Mouse (Mus musculus) gastrocnemius, postnatal 36 days (tissue): Measurements from ENCODE around the gene Cdk5r1. TPM values are rescaled to one million over a fixed set of nuclear protein-coding genes. Genes with fewer than 3 reads are reported as not detected.
"Not testable (repeated sequence)": the region's sequence is repeated elsewhere in the genome, so short reads cannot be mapped to it uniquely, and the experiment has no call there.

Experiments
- DNase-seq, 2 experiments: peaks; one replicate each; pipeline ENCODE4 v3.0.0; 2022
- intact Hi-C: fragments of 180-260 bp; cut with DNase I; formaldehyde crosslinking; loops from one replicate; pipeline ENCODE4 v1.15.1; 2025
- long read RNA-seq, 2 experiments: library from polyadenylated mRNA; stranded (forward); transcript quantifications; one replicate each; pipeline ENCODE4 v2.0.0; 2021
- total RNA-seq, 2 experiments: library from RNA; stranded (reverse); gene quantifications; 2 replicates each; pipeline ENCODE4 v1.2.3; 2021

Cdk5r1 gene
- total RNA-seq, result under 1 TPM; 0.47 to 0.89 TPM
- long read RNA-seq, experiment 1, result 0 reads
- long read RNA-seq, experiment 2, result 0 reads

DNA sequence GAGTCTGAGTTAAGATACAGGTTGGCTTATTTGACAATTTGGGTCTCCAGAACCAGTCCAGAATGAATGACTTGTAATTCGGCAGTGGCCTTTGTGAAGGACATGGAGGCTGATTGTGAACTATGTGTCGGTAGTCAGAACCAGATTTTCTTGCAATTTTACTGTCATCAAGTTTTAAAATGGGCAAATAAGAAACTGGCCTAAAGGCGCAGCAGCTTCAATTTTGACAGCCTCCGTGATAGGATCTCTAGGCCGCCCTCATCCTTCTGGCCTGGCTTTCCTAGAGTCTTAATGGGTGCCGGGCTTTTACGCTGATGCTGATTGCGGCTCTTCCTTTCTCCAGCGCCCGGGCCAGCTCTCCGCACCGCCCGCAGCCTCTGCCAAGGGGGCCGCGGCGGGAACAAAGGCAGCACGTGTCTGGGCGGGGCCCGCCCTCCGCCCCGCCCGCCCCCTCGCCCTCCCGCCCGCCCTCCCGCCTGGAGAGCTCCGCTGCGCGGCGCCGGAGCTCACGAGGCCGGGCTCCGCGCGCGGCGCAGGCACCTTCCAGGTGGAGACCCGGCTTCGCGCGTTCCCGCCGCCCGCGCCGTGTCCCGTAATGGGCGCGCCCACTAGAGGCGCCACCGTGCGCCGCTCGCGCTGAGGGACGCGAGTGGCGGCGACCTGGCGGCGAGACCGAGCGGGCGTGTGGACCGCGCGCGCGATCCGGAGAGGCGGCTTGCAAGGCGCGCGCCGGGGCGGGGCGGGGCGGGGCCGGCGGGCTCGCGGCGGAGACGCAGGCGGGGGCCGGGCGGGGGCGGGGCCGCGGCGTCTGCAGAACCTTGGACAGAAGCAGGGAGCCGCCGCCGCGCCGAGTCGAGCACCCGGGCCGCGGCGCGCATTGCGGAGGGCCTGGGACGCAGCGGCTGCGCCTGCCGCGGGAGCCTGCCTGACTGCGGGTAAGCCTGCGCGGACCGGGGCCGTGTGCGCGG is at the start of gene Cdk5r1:
TSS of gene Cdk5r1 (plus strand) at position 802 of the 968 bp plus-strand sequence.
- intact Hi-C loops, result loop anchor here (5.0 kb wide), 1 partner anchor 196 kb away; no protein-coding TSS in a partner anchor
- DNase-seq, result peak; percentile 57 to 75

DNA sequence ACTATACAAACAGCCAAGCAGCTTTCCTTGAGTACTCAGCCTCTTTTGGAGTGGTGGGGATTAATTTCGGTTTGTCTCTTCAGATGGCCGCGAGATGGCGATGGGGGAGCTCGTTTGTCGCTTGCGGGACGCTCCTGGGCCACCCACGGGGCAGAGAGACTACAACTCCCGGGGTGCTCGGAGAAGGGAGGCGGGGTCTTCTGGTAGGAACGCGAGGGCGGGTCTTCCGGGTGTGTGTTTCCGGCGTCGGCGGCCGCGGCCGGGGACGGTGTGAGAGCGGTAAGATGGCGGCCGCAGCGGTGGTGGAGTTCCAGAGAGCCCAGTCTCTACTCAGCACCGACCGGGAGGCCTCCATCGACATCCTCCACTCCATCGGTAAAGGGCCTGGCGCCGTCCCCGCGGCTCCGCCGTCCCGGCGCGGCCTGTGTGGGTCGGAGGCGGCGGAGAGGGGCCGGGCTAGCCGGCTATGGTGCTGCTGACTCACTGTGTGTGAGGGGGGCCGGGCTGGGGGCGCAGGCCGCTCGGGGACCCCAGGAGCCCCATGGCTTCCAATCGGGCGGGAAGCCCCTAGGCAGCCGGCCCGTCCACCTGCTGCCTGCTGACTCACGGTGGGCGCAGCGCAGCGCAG is 48.3 kb upstream of the Cdk5r1 start, which contains the start of gene Psmd11:
TSS of gene Psmd11 (plus strand) at position 235 of the 628 bp plus-strand sequence.
- intact Hi-C loops, result loop anchor here (5.0 kb wide), 2 partner anchors 44 to 244 kb away; no protein-coding TSS in a partner anchor
- DNase-seq, result peak; percentile 88 to 94

DNA sequence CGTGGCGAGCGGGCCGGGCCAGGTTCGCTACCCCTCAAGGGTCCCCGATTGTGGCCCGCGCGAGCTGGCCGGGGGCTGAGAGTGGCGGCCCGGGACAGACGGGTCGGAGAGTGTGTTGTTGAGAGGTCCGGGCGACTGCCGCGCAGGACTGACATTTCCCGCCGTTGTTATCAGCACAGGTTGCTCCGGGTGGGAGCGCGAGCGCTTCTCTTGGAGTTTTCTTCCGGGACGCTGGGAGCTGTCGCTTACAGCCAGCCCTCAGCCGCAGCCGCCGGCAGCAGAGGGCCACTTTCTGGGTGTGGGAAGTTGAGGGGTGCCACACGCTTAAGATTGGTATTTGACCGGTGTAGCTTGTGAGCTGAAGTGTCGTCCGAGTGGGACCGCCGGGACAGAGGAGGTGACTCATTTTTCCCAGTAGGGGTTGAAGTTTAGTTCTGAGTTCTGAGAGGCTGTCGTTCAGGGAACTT is 47.8 kb upstream of the Cdk5r1 start:
- intact Hi-C loops, result loop anchor here (5.0 kb wide), 2 partner anchors 43 to 243 kb away; no protein-coding TSS in a partner anchor
- peak in 1 of 2 experiments; percentile 16 for DNase-seq

DNA sequence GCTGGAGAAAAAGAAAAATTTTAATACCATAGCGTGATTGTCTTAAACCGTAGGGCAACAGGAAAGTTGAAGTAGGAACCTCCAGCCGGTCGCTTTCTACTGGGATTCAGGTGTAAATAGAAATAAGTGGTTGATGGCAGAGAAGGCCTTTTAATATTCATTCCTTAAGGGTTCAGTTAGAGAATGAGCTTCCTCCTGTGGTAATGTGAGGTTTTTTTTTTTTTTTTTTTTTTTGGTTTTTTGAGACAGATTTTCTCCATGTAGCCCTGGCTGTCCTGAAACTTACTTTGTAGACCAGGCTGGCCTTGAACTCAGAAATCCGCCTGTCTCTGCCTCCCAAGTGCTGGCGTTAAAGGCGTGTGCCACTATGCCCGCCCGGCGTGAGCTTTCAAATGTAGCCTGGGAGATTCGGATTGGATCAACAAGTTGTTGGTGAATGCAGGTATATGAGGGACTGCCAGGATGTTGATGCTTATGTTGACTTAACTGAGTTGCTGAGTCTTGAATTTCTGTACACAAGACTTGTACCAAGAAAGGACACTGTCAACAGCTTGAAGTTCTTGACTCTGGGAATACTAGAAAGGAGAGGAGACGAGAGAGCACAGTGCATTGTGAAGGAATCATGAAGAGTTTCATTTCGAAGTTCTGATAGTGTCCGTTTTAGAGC is 47.2 kb upstream of the Cdk5r1 start:
- DNase-seq, result no peak
- intact Hi-C loops, result loop anchor here (5.0 kb wide), 2 partner anchors 43 to 243 kb away; no protein-coding TSS in a partner anchor

DNA sequence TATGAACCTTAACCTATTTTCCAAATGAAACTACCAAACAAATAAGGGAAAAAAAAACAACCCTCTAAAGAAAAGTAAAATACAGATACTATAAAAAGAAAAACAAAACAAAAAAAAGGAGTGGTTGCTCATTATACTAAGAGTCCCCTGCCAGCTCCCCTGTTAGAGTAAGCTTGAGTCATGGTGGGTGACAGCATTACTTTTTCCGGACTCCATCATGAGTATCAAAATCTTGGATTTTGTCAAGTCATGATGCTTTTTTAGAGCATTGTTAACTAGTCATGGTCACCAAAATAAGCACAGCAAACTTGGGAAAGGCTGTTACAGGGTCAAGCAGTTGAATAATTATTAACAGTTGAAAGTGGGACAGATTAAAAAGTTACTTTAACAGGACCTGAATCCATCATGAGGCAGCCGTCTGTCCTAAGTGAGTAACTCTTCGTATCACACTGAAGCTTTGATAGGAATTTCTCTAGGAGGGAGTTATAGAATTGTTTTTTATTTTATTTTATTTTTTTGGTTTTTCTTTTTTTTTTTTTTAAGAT is 46.4 kb upstream of the Cdk5r1 start:
- DNase-seq, result no peak
- intact Hi-C loops, result no loop called here

DNA sequence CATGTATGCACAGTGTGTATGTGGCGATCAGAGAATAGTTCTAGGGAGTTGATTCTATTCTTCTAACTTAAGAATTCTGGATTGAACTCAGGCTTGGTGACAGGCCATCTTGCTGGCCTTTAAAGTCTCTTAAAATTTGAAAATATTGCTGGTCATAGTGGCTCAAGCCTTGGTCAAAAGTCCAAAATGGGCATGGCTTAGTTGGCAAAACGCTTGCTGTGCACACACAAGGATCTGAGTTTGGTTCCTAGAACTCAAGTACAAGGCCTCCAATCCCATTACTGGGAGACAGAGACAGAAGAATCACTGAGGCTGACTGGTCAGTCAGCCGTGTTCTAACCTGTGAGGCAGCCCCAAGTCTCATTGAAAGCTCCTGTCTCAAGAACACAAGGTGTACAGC is 29.9 kb upstream of the Cdk5r1 start:
- intact Hi-C loops, result no loop called here
- no peak for DNase-seq

DNA sequence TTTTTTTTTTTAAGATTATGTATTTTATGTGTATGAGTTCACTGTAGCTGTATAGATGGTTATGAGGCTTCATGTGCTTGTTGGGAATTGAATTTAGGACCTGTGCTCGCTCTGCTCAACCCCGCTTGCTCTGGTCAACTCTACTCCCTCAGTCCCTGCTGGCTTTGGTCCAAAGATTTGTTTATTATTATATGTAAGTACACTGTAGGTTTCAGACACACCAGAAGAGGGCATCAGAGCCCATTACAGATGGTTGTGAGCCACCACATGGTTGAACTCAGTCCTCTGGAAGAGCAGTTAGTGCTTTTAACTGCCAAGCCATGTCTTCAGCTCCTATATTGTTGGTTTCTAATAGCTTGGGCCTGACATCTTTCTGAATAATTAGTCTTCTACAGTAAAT is 27.0 kb upstream of the Cdk5r1 start:
- intact Hi-C loops, result no loop called here
- DNase-seq, result no peak

DNA sequence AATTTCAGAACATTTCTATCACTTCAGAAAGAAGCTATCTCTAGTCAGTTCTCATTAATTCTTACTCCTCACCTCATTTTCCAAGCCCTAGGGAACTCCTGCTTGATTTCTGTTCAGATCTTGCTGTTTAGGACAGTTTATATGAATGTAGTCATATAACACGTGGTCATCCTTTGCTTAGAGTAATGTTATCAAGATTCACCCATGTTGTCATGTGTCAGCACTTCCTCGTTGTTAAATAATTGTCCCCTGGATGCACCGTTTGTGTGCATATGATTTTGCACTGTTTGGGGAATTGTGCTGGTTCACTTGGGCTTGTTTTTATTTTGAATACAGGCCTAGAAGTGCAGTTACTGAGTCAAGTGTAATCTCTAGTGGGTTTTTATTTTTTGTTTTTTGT is 24.6 kb upstream of the Cdk5r1 start:
- intact Hi-C loops, result no loop called here
- DNase-seq, result no peak

DNA sequence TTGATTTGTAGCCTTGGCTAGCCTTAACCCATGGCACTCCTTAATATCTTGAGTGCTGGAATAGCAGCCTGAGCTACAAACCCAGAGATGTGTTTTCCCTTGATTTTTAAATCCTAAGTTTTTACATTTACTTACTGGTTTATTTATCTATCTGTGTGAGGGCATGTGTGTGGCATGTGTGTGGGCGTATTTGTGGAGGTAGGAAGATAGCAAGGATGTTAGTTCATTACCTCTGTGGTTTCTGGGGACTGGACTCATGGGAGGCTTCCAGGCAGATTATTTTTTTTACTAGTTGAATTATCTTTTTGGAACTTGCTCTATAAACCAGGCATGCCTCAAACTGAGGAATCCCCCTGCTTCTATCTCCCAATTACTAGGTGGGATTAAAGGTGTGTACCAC is 23.6 kb upstream of the Cdk5r1 start:
- no peak for DNase-seq
- intact Hi-C loops, result no loop called here

DNA sequence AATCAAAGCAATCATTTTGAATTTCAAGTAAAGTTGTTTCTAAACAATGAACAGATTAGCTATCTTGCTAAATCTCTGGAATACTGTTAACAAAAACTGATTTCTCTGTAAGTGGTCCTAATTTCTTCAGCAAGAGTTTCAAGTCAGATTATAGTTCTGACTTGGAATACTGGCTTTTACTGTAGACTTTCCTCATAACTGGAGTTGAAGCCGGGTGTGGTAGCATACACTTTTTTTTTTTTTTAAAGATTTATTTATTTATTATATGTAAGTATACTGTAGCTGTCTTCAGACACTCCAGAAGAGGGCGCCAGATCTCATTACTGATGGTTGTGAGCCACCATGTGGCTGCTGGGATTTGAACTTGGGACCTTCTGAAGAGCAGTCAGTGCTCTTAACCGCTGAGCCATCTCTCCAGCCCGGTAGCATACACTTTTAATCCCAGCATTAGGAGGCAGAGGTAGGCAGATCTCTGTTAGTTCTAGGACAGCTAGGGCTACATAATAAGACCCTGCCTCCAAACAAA is 13.2 kb upstream of the Cdk5r1 start:
- intact Hi-C loops, DNase-seq: not testable (repeated sequence)

DNA sequence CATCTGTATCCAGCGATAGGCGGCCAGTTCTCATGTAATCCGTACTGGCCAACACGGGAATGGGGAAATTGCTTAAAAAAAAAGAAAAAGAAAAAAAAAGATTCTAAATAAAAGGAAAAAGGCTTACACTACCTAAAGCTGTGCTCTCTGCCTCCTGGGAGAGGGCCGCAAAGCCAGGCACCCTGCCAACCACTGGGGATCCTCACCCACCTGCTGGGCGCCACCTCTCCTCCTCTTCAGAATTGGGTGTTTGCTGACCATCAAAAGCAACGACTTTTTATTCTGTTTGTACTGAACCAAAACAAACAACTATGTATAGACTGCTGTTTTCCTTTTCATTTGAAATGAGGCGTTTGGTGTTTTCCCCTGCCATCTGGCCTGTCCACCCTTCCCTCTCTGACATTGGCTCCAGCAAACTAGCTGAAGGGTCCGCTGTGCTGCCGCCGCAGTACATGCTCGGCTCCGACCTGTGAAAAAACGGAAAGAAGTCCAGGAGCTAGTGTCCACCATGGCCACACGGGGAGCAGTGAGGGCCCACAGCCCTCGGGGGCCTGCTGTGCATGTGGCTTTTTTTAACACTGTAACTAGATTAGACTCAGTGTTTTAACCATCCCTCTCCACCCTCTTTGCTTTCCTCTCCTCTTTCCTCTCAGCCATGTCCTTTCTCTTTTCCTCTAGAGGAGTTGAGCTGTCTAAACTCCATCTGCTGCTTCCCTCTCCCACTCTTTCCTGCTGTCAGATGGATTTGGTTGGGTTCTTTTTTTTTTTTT is 4.8 kb upstream of the Cdk5r1 start:
- intact Hi-C loops, result loop anchor here (5.0 kb wide), 1 partner anchor 45 kb away; the partner anchor contains the start of gene Psmd11
- DNase-seq, result no peak

DNA sequence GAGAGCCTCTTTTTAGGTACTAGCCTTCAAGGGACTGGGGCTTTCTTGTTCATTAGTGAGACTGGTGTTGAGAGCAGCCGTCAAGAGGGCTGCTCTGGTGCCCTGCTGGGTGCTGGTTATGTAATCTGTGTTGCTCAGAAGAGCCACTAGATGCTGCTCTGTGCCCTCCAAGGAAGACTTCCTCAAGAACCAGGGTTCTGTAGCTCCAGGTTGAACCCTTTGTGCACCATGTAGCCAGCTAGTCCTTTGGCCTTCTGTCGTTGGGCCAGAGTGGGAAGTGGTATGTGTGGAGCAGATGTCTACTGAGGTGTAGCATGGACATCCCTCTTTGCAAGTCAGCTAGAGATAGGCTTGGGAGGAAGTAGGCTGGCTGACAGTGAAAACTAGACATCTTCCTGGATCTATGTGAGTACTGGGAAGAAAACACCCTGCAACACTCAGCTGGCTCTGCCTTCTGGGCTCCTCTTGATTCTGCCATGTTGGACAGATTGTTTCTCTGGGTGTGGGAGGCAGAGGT is 2.6 kb upstream of the Cdk5r1 start:
- intact Hi-C loops, result loop anchor here (5.0 kb wide), 1 partner anchor 47 kb away; the partner anchor contains the start of gene Psmd11

DNA sequence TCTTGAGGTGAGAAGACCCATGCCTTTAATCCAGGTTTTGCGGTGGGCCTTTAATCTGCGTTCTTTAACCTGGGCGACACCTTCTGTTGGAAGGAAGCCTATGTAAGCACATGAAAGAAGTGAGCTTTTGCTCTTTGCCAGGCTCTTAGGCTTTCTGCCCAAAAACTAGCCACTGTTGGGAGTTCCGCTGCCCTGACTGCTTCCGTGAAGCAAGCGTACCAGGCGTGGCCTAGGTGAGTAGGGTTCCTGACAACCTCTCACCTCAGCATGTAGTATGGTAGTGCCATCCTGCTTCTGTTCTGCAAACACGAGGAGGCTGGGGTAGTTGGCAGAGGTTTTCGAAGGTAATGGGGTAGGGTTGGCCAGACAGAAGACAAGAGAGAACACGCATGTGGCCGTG is 2.0 kb upstream of the Cdk5r1 start:
- intact Hi-C loops, result loop anchor here (5.0 kb wide), 2 partner anchors 48 to 197 kb away; partner anchors contain the start of gene Psmd11
- no peak for DNase-seq

More for the DNA sequence above, 2.6 kb upstream of the Cdk5r1 start:
- DNase-seq, result no peak

DNA sequence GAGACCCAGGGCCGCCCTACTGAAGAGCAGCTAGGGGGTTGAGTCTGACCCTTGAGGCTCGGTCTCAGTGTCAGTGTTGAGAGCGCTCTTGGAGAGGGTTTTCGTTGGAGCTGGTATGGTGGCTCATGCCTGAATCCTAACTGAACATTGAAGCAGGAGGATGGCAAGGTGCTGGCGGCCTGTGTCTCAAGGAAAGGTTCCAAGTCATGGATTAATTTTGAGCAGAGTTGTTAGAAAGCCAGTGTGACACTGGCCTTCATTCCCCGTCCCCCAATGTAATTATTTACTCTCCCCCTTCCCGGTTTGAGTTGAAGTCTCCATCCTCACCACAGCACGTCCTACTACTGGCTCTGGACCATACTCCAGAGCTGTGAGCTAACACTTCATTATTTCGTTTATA is 1.3 kb upstream of the Cdk5r1 start:
- DNase-seq, result no peak
- intact Hi-C loops, result loop anchor here (5.0 kb wide), 1 partner anchor 197 kb away; no protein-coding TSS in a partner anchor

DNA sequence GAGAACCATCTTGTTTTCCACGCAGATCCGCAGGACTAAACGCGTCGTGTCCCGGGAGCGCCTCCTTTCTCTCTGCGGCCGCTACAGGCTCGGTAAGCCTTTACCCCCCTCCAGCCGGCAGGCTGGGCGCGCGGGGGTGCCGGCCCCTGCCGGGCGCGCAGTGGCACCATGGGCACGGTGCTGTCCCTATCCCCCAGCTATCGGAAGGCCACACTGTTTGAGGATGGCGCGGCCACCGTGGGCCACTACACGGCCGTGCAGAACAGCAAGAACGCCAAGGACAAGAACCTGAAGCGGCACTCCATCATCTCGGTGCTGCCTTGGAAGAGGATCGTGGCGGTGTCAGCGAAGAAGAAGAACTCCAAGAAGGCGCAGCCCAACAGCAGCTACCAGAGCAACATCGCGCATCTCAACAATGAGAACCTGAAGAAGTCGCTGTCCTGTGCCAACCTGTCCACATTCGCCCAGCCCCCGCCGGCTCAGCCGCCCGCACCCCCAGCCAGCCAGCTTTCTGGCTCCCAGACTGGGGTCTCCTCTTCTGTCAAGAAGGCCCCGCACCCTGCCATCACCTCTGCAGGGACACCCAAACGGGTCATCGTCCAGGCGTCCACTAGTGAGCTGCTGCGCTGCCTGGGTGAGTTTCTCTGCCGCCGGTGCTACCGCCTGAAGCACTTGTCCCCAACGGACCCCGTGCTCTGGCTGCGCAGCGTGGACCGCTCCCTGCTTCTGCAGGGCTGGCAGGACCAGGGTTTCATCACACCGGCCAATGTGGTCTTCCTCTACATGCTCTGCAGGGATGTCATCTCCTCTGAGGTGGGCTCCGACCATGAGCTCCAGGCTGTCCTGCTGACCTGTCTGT is 747 bp downstream of the Cdk5r1 start:
- intact Hi-C loops, result loop anchor here (5.0 kb wide), 1 partner anchor 195 kb away; no protein-coding TSS in a partner anchor
- no peak for DNase-seq

DNA sequence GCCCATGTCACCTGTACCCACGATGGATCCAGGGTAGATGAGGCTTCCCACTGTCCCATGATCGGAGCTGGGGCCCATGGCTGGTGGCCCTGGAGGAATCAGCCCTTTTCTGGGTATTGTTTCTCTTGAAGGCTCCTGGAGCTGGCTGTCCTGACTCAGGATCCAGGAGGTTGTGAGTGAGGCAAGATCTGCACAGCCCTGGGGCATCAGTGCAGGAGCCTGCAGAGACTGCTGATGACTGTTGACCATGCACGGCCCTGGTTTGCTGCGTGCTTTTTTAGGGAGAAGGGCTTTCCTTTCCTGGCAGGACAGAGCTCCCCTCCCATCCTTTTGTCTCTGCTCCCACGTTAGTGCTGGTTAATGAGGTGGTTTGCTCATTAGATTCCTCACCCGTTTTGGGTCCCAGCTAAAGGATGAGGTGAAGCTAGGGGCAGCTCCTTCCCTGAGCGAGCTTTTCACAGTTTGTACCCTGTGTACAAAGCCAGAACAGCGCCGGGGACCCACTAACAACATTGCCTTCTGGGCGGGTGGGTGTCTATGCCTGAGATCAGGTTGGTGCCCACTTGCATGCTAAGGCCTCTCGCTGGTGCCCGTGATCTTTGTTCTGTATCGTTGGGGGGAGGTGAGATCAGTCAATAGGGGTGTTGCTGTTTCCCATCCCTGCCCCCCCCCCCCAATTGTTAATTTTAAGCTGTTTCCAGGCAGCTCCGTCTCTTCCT is 2.0 kb downstream of the Cdk5r1 start:
- intact Hi-C loops, result loop anchor here (5.0 kb wide), 1 partner anchor 193 kb away; no protein-coding TSS in a partner anchor
- DNase-seq, result no peak

DNA sequence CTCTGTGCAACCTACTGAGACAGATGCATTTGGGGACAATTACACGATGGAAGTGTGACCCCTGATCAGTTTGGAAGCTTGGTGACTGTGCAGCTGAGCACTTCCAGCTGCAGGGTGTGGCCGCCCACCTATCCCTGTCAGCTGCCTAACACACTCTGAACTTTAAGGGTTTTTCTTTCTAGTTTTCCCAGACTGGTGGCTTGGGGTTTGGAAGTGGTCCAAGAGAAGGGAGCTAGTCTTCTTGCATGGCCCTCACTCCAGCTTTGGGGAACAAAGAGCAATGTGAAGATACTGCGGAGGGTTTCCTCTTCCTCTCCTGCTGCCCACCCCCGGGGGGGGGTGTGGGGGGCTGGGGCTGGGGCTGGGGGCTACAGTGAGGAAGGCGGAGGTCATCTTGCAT is 2.6 kb downstream of the Cdk5r1 start:
- intact Hi-C loops, result loop anchor here (5.0 kb wide), 1 partner anchor 193 kb away; no protein-coding TSS in a partner anchor
- DNase-seq, result no peak
